Mouse (Mus musculus): ENCODE measurements at regions not wholly inside any gene's neighbourhood (a gene's known extent, or its start where the extent isn't known, plus 50 kb on each side); places are given as distances from the start of the nearest gene placed in this dataset.

DNA sequence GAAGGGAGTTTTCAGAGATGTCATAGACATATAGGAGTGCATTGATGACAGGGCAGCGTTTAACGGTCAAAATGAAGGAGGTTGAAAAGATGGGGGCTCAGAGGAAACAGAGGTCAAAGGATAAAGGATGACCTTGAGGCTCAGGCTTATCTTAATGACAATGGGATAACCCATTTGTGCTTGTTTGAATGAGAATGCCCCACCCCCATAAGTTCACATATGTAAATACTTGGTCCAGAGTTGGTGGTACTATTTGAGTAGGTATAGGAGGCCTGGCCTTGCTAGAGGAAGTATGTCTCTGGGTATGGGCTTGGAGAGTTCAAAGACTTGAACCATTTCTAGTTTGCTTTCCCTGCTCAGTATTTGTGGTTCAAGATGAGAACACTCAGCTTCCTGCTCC lies 237.4 kb upstream of the Fbxl7 start:
- no peak for TF ChIP-seq POLR2A (IDR thresholded peaks at IDR 0.05; ENCODE audit: borderline replicate concordance, extremely low read depth, low read depth, low read length)
- TF ChIP-seq CTCF (IDR thresholded peaks at IDR 0.05; ENCODE audit: insufficient read depth, low read length), result no peak
